Mouse (Mus musculus) MEL (cell line): ENCODE measurements around the gene Naa20.

Experiments used
- CHD1 ChIP-seq: IDR thresholded peaks from 2 replicates; pipeline ENCODE4 v1.6.1; 2012; ENCODE audit warnings: low read depth, mild to moderate bottlenecking, inconsistent platforms, low read length, improper control_type of control experiment
- EP300 ChIP-seq, 2 experiments: IDR thresholded peaks; 2 replicates each; pipeline ENCODE4 v1.6.1; 2011; ENCODE audit warnings: improper control_type of control experiment in 2 of 2, low read length in 2 of 2, low read depth in 1 of 2, mild to moderate bottlenecking in 1 of 2
- GATA1 ChIP-seq: IDR thresholded peaks from 2 replicates; pipeline ENCODE4 v1.6.1; 2011; ENCODE audit warnings: low read depth, low read length, improper control_type of control experiment

DNA sequence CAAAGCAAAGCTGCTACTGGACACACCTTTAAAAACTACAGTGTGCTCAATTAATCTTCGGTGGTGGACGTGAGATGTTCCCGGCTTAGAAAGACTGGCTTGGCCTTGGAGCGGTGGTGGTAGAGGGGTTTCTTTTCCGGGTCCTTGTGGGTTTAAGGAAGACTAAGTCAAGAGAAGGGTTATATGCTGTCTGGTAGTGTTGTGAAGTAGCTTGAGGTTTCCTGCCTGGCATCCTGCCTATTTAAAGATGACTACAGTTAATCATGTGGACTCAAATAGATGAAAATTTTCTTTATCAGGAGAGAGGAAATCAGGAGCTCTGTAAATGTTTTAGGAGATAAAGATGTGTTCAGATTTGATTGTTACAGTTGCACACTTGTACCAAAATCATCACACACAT, 54.4 kb downstream of the Naa20 start:
- no peak for TF ChIP-seq GATA1
- 0 out of 4 replicates have a peak, but pooled peaks of 1 of the 2 experiments have one; percentile 28 for TF ChIP-seq EP300 (IDR thresholded peaks at IDR 0.05; ENCODE audit: low read depth in 1 of 2, low read length in 2 of 2)
- TF ChIP-seq CHD1: no peak
